In the genomic region with DNA sequence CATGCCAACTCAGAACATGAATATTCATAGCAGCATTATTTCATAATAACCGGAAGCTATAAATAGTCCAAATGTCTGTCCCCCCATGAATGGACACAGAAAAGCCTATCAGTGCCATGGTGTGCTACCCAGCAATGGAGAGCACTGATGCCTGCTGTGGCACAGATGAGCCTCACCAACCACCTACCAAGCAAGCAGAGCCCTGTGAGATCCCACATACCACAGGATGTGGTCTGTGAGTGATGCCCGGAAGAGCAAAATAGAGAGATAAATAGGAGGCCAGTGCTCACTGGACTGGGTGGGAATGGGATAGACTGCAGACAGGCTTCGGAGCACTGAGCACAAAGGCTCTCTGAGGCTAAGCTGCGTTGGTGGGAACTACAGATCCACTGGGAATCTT, we compare ENCODE assay signal across 28 mouse cellular contexts. TPM values are rescaled to one million over a fixed set of nuclear protein-coding genes. Genes with fewer than 3 reads are reported as not detected.
DNase-seq lines count a peak whose midpoint lies in the region; ATAC-seq lines count a peak whose summit lies in the region.
"Had no signal": no experiment of that assay in that cellular context is flagged by ENCODE, and none has a peak within 500 bp of the region (broad histone marks: within the 10 kb centered on the region; RNA-seq: fewer than 3 reads in every experiment).

No protein-coding gene starts in this region.

- H3K9me3 ChIP-seq in megakaryocyte, embryonic 14.5 days = no peaks in the 10 kb centered on the region
- H3K9me3 ChIP-seq: embryonic facial prominence, embryonic 12.5 days; hindbrain, embryonic 13.5 days; kidney, embryonic 15.5 days; limb, embryonic 12.5 days; midbrain, embryonic 10.5 days; neural tube, embryonic 13.5 days had no signal

- DNase-seq in frontal cortex, adult 2 months (ENCODE audit: extremely low spot score in 1 of 2, low spot score in 1 of 2) = no peak
- peak; percentile 2 for DNase-seq in right cerebral cortex, postnatal 25 days
- DNase-seq in right cerebral cortex, postnatal 14 days = no peak
- no peak for DNase-seq in cerebellum, adult 11 months
- no peak for DNase-seq in ovary, postnatal 10 days (ENCODE audit: low spot score)
- DNase-seq: adrenal gland, postnatal 25 days; cerebellum, adult 8-10 months; cerebellum, postnatal 25 days; embryo, embryonic 11 days; gastrocnemius, adult 2 months; heart, postnatal 36 days; kidney, adult 18-20 months; kidney, postnatal 25 days; lung, postnatal 36 days; right cerebral cortex, postnatal 4 days had no signal

- peaks cover 68% of the 10 kb centered on the region for H3K27me3 ChIP-seq in megakaryocyte, embryonic 14.5 days (replicated peaks)

- H3K4me1 ChIP-seq in megakaryocyte, embryonic 14.5 days = peaks cover 38% of the 10 kb centered on the region
- H3K4me1 ChIP-seq: embryonic facial prominence, embryonic 12.5 days; hindbrain, embryonic 13.5 days; kidney, embryonic 15.5 days; limb, embryonic 12.5 days; midbrain, embryonic 10.5 days; neural tube, embryonic 13.5 days had no signal

- ATAC-seq in frontal cortex, adult (ENCODE audit: low TSS enrichment) = peak; percentile 8; the same call in 1 of the 2 replicates
- ATAC-seq in common myeloid progenitor, adult 5-6 weeks (replicated peaks; ENCODE audit: low read depth, poor library complexity, severe bottlenecking) = peak; percentile 94
- ATAC-seq: forebrain, embryonic 14.5 days had no signal

- no peaks in the 10 kb centered on the region for H3K36me3 ChIP-seq in megakaryocyte, embryonic 14.5 days (replicated peaks; ENCODE audit: low read length)
- H3K36me3 ChIP-seq: embryonic facial prominence, embryonic 12.5 days; G1E; hindbrain, embryonic 13.5 days; kidney, embryonic 15.5 days; limb, embryonic 12.5 days; midbrain, embryonic 10.5 days; neural tube, embryonic 13.5 days had no signal

- peak overlapping the region; percentile 69 for H3K4me3 ChIP-seq in megakaryocyte, embryonic 14.5 days (replicated peaks)
- H3K4me3 ChIP-seq: embryonic facial prominence, embryonic 12.5 days; gastrocnemius, adult 2 months; hindbrain, embryonic 13.5 days; kidney, embryonic 15.5 days; limb, embryonic 12.5 days; midbrain, embryonic 10.5 days; neural tube, embryonic 13.5 days had no signal

RNA-seq across cellular contexts. Expression of gene Lrrc27, which starts 15.8 kb away (rescaled TPM):
- 7.3 and 8.0 TPM in 2 replicates for polyA plus RNA-seq in frontal cortex, adult 2 months (2012; rRNA removed)
- 1.3 and 3.0 TPM in 2 replicates for total RNA-seq in common myeloid progenitor, adult 5-6 weeks (2017)
- polyA plus RNA-seq in megakaryocyte, embryonic 14.5 days (2012; ENCODE audit: insufficient read depth, low replicate concordance) = 2.9 TPM in 1 of 2 replicates, not detected in the other
- polyA plus RNA-seq: G1E had no signal

RNA-seq across cellular contexts. Expression of gene Stk32c, which starts 16.1 kb away (rescaled TPM):
- 130 and 136 TPM in 2 replicates for polyA plus RNA-seq in frontal cortex, adult 2 months (2012; rRNA removed)
- 0.92 TPM in 1 of 2 replicates, not detected in the other for total RNA-seq in common myeloid progenitor, adult 5-6 weeks (2017)
- not detected in 2 replicates for polyA plus RNA-seq in megakaryocyte, embryonic 14.5 days (2012; ENCODE audit: insufficient read depth, low replicate concordance)
- total RNA-seq: G1E had no signal
- polyA plus RNA-seq: G1E; liver, embryonic 16.5 days; thymus, postnatal 0 days had no signal

RNA-seq across cellular contexts. Expression of gene Pwwp2b, which starts 51.3 kb away (rescaled TPM):
- polyA plus RNA-seq in frontal cortex, adult 2 months (2012; rRNA removed) = 11.4 and 12.6 TPM in 2 replicates
- 3.8 TPM in 2 replicates for total RNA-seq in common myeloid progenitor, adult 5-6 weeks (2017)
- polyA plus RNA-seq in megakaryocyte, embryonic 14.5 days (2012; ENCODE audit: insufficient read depth, low replicate concordance) = 11.6 and 15.8 TPM in 2 replicates

Comparison
In these comparisons a context has a peak if more than half of its experiments do, and no peak if none do; other contexts are left out.
1. RNA of gene Stk32c, which starts 16.1 kb away (polyA plus RNA-seq): 130 to 136 TPM in frontal cortex, adult 2 months; not detected in megakaryocyte, embryonic 14.5 days; every median in the first group is over 100 times any median in the second.